Mouse (Mus musculus) stomach, embryonic 14.5 days (tissue): Measurements from ENCODE around the gene Eno1. TPM values are rescaled to one million over a fixed set of nuclear protein-coding genes. Genes with fewer than 3 reads are reported as not detected.
A peak's percentile ranks its signal among the peaks of the same experiment; 100 is the strongest.
"Not testable (repeated sequence)": the region's sequence is repeated elsewhere in the genome, so short reads cannot be mapped to it uniquely, and the experiment has no call there.

Source experiments
- ATAC-seq: fragments of 200-750 bp; cut with Nextera tagmentation; 2 replicates; pipeline ENCODE4 v1.8.0; 2017; ENCODE audit warnings: low read depth, moderate TSS enrichment; ENCODE audit not compliant: insufficient number of reproducible peaks, insufficient read depth, low FRiP score
- H3K27ac ChIP-seq: fragments of 300-500 bp; sonication (generic); 2 replicates; pipeline ENCODE4 v1.5.1; 2014; ENCODE audit warnings: mild to moderate bottlenecking, low read length, moderate library complexity, mixed read lengths
- H3K27me3 ChIP-seq: fragments of 300-500 bp; sonication (generic); 2 replicates; pipeline ENCODE4 v1.6.1; 2014; ENCODE audit warnings: low read length, control low read depth, mixed read lengths; ENCODE audit not compliant: control insufficient read depth, insufficient read depth
- H3K36me3 ChIP-seq: fragments of 300-500 bp; sonication (generic); 2 replicates; pipeline ENCODE4 v1.6.1; 2014; ENCODE audit warnings: mild to moderate bottlenecking, control low read depth, low read length, moderate library complexity, mixed read lengths; ENCODE audit not compliant: control insufficient read depth, insufficient read depth
- H3K4me1 ChIP-seq: fragments of 300-500 bp; sonication (generic); 2 replicates; pipeline ENCODE4 v1.6.1; 2014; ENCODE audit warnings: low read length, control low read depth, mixed read lengths; ENCODE audit not compliant: control insufficient read depth, insufficient read depth
- H3K4me2 ChIP-seq: fragments of 300-500 bp; sonication (generic); replicated peaks from 2 replicates; pipeline ENCODE4 v1.6.1; 2014; ENCODE audit warnings: low read depth, low read length, control low read depth
- H3K4me3 ChIP-seq: fragments of 300-500 bp; sonication (generic); 2 replicates; pipeline ENCODE4 v1.5.1; 2014; ENCODE audit warnings: low read depth, low read length, control low read depth
- H3K9ac ChIP-seq: fragments of 300-500 bp; sonication (generic); replicated peaks from 2 replicates; pipeline ENCODE4 v1.6.1; 2014; ENCODE audit warnings: low read depth, mild to moderate bottlenecking, control low read depth, low read length, moderate library complexity, mixed read lengths
- H3K9me3 ChIP-seq: fragments of 300-500 bp; sonication (generic); 2 replicates; pipeline ENCODE4 v1.6.1; 2016; ENCODE audit warnings: low read depth, low read length, control low read depth; ENCODE audit not compliant: control insufficient read depth
- WGBS: fragments of 180-500 bp; shearing (Covaris S2); extraction: QIAGEN DNeasy Blood & Tissue Kit; methylation state at CpG from one replicate; pipeline ENCODE4 v1.1.7; 2014; 5-methylcytosine and 5-hydroxymethylcytosine counted together
- polyA plus RNA-seq: library from polyadenylated mRNA; unstranded; fragments of >200 nt; fragmentation: Nextera tagmentation; extraction: Ambion mirVana; gene quantifications from 2 replicates; pipeline ENCODE4 v1.2.1, GENCODE M21; 2014

Eno1 gene
- polyA plus RNA-seq, 1 experiment from 2014 or later: 1,497 TPM

DNA sequence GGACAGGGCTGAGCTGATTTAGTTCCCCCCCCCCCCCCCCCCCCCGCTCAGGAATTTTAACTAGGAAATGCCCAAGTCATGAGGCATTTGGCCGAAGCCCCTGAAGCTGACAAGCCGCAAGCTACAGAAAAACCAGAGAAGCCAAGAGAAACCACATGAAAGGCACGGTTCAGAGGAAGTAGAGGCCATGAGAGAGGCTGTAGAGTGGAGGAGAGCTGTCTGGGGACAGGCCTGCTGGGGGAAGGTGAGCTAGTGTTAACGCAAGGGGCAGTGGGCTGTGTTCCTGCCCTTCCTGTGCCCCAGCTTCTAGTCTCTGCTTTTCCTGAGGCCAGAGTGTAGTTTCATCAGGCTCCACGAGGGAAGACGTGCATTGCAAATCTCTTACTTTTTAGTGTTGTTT is 33.2 kb downstream of the Eno1 start:
- no peaks in the 10 kb centered on the region for H3K9me3 ChIP-seq
- no peaks in the 10 kb centered on the region for H3K27me3 ChIP-seq
- 21% methylated on average over 7 of the region's 7 CpGs for WGBS
- no peaks in the 10 kb centered on the region for H3K36me3 ChIP-seq
- H3K4me3 ChIP-seq: no peak overlapping the region
- H3K9ac ChIP-seq: no peak overlapping the region
- H3K4me1 ChIP-seq: peaks cover 19% of the 10 kb centered on the region
- no peak for ATAC-seq
- no peak overlapping the region for H3K4me2 ChIP-seq
- peak overlapping the region; percentile 39; the same call in 1 of the 2 replicates for H3K27ac ChIP-seq

- not testable (repeated sequence) for H3K4me2 ChIP-seq, ATAC-seq, H3K9me3 ChIP-seq, H3K36me3 ChIP-seq, H3K27ac ChIP-seq, H3K27me3 ChIP-seq, H3K4me3 ChIP-seq, H3K9ac ChIP-seq
- 71% methylated on average over 4 of the region's 4 CpGs for WGBS
- H3K4me1 ChIP-seq: peaks cover 19% of the 10 kb centered on the region
Measured at GRCm38 (mm10) chr4:150270718-150271117, 34.2 kb downstream of the Eno1 start.

DNA sequence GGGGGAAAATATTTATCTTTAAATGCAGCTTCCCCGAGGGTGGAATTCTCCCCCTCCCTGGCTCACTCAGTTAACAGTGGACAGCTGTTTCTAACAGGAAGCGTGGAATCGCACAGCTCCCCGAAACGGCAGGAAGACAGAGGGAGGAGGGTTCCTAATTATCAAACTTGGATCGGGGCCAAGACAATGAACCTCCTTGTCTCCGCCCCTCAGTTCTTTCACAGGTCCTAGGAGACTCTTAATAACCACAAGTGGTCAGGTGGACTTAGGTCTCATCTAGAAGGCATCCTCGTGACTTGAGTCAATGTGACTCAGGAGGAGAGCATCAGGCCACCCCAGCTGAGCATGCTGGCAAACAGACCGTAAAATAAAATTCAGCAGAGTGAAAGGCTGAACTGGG is 36.2 kb downstream of the Eno1 start:
- Histone ChIP-seq H3K9ac (no peak overlapping the region), H3K4me3 (no peak overlapping the region), H3K4me1 (peaks cover 19% of the 10 kb centered on the region), H3K4me2 (peak overlapping the region; percentile 11; the same call in 1 of the 2 replicates), H3K36me3 (no peaks in the 10 kb centered on the region), H3K9me3 (no peaks in the 10 kb centered on the region), H3K27ac (peak overlapping the region; percentile 82), H3K27me3 (no peaks in the 10 kb centered on the region)
- 7% methylated on average over 9 of the region's 9 CpGs for WGBS
- ATAC-seq: peak; percentile 56; the same call in 1 of the 2 replicates

DNA sequence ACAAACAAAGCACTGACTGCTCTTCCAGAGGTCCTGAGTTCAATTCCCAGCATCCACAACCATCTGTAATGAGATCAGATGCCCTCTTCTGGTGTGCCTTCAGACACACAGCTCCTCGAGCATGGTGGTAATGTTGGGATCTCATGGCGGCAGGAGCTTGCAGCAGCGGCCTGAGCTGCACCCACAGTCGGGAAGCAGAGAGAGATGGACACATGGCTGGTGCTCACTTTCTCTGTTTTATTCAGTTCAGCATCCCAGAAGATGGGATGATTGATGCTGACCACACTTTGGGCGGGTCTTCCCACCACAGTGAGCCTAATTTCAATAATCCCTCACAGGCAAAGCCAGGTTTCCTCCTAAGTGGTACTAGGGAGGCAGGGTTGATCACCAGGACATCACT is 39.0 kb downstream of the Eno1 start:
- no peak overlapping the region for H3K4me3 ChIP-seq
- no peak overlapping the region for H3K4me2 ChIP-seq
- H3K27ac ChIP-seq: no peak overlapping the region
- H3K4me1 ChIP-seq: peaks cover 14% of the 10 kb centered on the region
- no peaks in the 10 kb centered on the region for H3K9me3 ChIP-seq
- H3K9ac ChIP-seq: no peak overlapping the region
- no peaks in the 10 kb centered on the region for H3K27me3 ChIP-seq
- ATAC-seq: no peak
- no peaks in the 10 kb centered on the region for H3K36me3 ChIP-seq
- WGBS: 80% methylated on average over 5 of the region's 5 CpGs

- not testable (repeated sequence) for H3K27me3 ChIP-seq, H3K4me2 ChIP-seq, ATAC-seq, H3K4me3 ChIP-seq, H3K9ac ChIP-seq, H3K36me3 ChIP-seq, H3K9me3 ChIP-seq, H3K27ac ChIP-seq
- 96% methylated on average over 5 of the region's 7 CpGs for WGBS
- peaks cover 21% of the 10 kb centered on the region for H3K4me1 ChIP-seq
Measured at GRCm38 (mm10) chr4:150279336-150279735, 42.8 kb downstream of the Eno1 start.

DNA sequence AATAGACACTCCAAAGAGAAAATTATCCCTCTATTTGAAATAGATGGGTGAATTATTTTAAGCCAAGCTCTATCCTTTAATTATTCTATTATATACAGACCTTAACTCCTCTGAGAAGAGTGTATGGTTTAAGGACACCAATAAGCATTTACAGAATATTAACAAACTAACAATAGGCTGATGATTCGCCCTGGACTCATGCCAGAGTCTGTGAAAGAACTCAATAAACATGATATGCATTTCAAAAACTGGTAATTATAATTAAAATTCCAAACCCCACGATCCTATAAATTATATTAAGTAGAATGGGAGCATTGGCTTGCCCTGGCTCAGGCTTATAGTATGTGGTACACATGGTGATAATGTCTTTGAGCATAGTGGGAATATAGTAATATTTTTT is 43.5 kb downstream of the Eno1 start:
- WGBS: 75% methylated on average over 2 of the region's 2 CpGs
- Histone ChIP-seq H3K27ac (no peak overlapping the region; the same call in 1 of the 2 replicates), H3K4me2 (no peak overlapping the region), H3K36me3 (no peaks in the 10 kb centered on the region), H3K4me3 (no peak overlapping the region), H3K4me1 (peaks cover 22% of the 10 kb centered on the region), H3K27me3 (no peaks in the 10 kb centered on the region), H3K9me3 (no peaks in the 10 kb centered on the region), H3K9ac (no peak overlapping the region)
- ATAC-seq: no peak

DNA sequence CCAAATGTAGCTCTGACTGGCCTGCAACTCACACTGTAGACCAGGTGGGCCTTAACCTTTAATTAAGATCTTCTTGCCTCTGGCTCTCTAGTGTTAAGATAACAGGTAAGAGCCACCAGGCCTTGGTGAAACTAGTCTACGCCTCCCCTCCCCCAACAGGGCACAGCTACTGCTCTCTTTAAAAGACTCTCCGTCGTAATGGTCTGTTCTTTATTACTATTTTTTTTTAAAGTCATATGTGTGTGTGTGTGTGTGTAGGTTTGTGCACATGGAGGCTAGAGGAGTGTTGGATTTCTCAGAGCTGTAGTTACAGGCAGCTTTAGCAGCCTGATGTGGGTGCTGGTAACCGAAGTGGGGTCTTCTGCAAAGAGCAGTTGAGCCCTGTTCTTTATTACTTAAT is 43.9 kb downstream of the Eno1 start:
- Histone ChIP-seq H3K27me3 (no peaks in the 10 kb centered on the region), H3K4me2 (peak overlapping the region; percentile 51), H3K36me3 (no peaks in the 10 kb centered on the region), H3K4me1 (peaks cover 22% of the 10 kb centered on the region), H3K9ac (peak overlapping the region; percentile 62; the same call in 1 of the 2 replicates), H3K4me3 (peak overlapping the region; percentile 98; the same call in 1 of the 2 replicates), H3K27ac (peak overlapping the region; percentile 99), H3K9me3 (no peaks in the 10 kb centered on the region)
- WGBS: 44% methylated on average over 4 of the region's 4 CpGs
- ATAC-seq: no peak

DNA sequence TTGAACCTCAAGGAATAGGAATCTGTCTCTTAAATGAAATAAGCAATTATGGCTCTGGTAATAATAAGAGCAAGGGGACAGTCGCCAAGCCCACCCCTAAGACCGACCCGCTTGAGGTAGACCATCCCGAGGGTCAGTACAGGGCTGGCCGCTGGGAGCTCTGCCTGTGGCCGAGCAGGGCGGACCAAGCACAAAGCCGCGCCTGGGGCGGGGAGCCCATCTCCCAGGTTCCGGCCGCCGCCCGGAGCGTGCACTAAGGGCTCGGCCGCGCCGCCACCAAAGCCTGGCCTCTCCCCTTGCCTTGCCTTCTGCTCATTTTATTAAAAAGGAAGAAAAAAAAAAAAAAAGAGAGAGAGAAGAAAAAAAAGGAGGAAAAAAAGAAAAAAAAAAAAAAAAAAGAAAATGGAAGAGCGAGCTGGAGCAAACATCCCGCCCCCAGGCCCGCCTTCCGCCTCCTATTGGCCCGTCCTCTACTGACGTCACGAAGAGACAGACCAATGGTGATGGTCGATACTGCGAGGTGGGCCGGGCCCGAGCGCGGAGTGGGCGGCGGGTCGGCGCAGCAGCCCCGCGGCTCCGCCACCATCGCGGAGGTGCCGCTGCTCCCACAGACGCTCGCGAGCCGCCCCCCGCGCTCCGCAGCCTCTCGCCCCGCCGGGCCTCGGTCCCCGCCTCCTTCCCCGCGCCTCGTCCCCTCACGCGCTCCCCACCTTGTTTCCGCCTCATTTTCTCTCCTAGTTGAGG is 44.7 kb downstream of the Eno1 start, which contains the start of gene Rere:
Gene Rere, plus strand, starts transcription at position 629 of the 744 bp plus-strand sequence.
- WGBS: under 1% methylated on average over 59 of the region's 60 CpGs
- Histone ChIP-seq H3K9me3 (no peaks in the 10 kb centered on the region), H3K4me2 (peak within 1 kb of the TSS; percentile 77), H3K36me3 (no peaks in the 10 kb centered on the region), H3K4me1 (peaks cover 26% of the 10 kb centered on the region), H3K27ac (peak within 1 kb of the TSS; percentile 99), H3K27me3 (no peaks in the 10 kb centered on the region), H3K4me3 (peak within 1 kb of the TSS; percentile 98), H3K9ac (peak within 1 kb of the TSS; percentile 96)
- peak; percentile 99 for ATAC-seq
